Mouse (Mus musculus) ES-E14 (cell line): ENCODE measurements at regions not wholly inside any gene's neighbourhood (a gene's known extent, or its start where the extent isn't known, plus 50 kb on each side); places are given as distances from the start of the nearest gene placed in this dataset.

Experiments
- MAFK ChIP-seq: IDR thresholded peaks from 2 replicates; pipeline ENCODE4 v1.6.1; 2014; ENCODE audit warnings: mild to moderate bottlenecking, low read depth, low read length, inconsistent platforms; ENCODE audit not compliant: insufficient read depth
- ZC3H11A ChIP-seq: IDR thresholded peaks from 2 replicates; pipeline ENCODE4 v1.6.1; 2012; ENCODE audit warnings: low read depth, mild to moderate bottlenecking, inconsistent platforms, low read length, borderline replicate concordance
- ZNF384 ChIP-seq: IDR thresholded peaks from 2 replicates; pipeline ENCODE4 v1.6.1; 2012; ENCODE audit warnings: low read depth, low read length, inconsistent platforms

GRCm38 (mm10) chr4:75329511-75330171, 51.5 kb upstream of the Dmac1 start:
- TF ChIP-seq ZNF384: no peak
- TF ChIP-seq MAFK: no peak
- no peak for TF ChIP-seq ZC3H11A
